Mouse (Mus musculus) neural tube, embryonic 13.5 days (tissue): ENCODE results near the gene Cblc. TPM values are rescaled to one million over a fixed set of nuclear protein-coding genes. Genes with fewer than 3 reads are reported as not detected.

ENCODE experiments used
- ATAC-seq: fragments of 200-750 bp; cut with Nextera tagmentation; 2 replicates; pipeline ENCODE4 v1.8.0; 2017; ENCODE audit warnings: low read depth, mild to moderate bottlenecking, moderate TSS enrichment, moderate library complexity
- H3K27ac ChIP-seq: fragments of 300-500 bp; sonication (generic); replicated peaks from 2 replicates; pipeline ENCODE4 v1.5.1; 2015; ENCODE audit warnings: moderate library complexity, mild to moderate bottlenecking, inconsistent platforms
- H3K27me3 ChIP-seq: fragments of 300-500 bp; sonication (generic); 2 replicates; pipeline ENCODE4 v1.6.1; 2015; ENCODE audit warnings: mild to moderate bottlenecking, inconsistent platforms
- H3K36me3 ChIP-seq: fragments of 300-500 bp; sonication (generic); 2 replicates; pipeline ENCODE4 v1.6.1; 2015; ENCODE audit warnings: mild to moderate bottlenecking, inconsistent platforms
- H3K4me1 ChIP-seq: fragments of 300-500 bp; sonication (generic); replicated peaks from 2 replicates; pipeline ENCODE4 v1.6.1; 2015; ENCODE audit warnings: inconsistent platforms
- H3K4me2 ChIP-seq: fragments of 300-500 bp; sonication (generic); 2 replicates; pipeline ENCODE4 v1.6.1; 2015; ENCODE audit warnings: inconsistent platforms, mild to moderate bottlenecking, moderate library complexity
- H3K4me3 ChIP-seq: fragments of 300-500 bp; sonication (generic); 2 replicates; pipeline ENCODE4 v1.5.1; 2015; ENCODE audit warnings: mild to moderate bottlenecking, inconsistent platforms
- H3K9ac ChIP-seq: fragments of 300-500 bp; sonication (generic); 2 replicates; pipeline ENCODE4 v1.6.1; 2015; ENCODE audit warnings: moderate library complexity, mild to moderate bottlenecking, inconsistent platforms
- H3K9me3 ChIP-seq: fragments of 300-500 bp; sonication (generic); 2 replicates; pipeline ENCODE4 v1.6.1; 2016; ENCODE audit warnings: inconsistent platforms
- WGBS: fragments of 180-500 bp; shearing (Covaris S2); methylation state at CpG from one replicate; pipeline ENCODE4 v1.1.7; 2015; 5-methylcytosine and 5-hydroxymethylcytosine counted together
- polyA plus RNA-seq: library from polyadenylated mRNA; unstranded; fragments of >200 nt; fragmentation: Nextera tagmentation; extraction: Ambion mirVana; gene quantifications from 2 replicates; pipeline ENCODE4 v1.2.1, GENCODE M21; 2015

Gene Cblc
- polyA plus RNA-seq, 1 experiment from 2014 or later, result not detected

GRCm38 (mm10) chr7:19829694-19830093 is 33.1 kb upstream of the Cblc start:
- H3K4me1 ChIP-seq, result no peaks in the 10 kb centered on the region
- H3K4me2 ChIP-seq, result no peak overlapping the region
- H3K27ac ChIP-seq, result no peak overlapping the region
- 88% methylated on average over 3 of the region's 3 CpGs for WGBS
- peaks cover 6% of the 10 kb centered on the region; the same call in 1 of the 2 replicates for H3K27me3 ChIP-seq
- H3K9ac ChIP-seq, result no peak overlapping the region
- ATAC-seq, result no peak
- no peak overlapping the region for H3K4me3 ChIP-seq
- no peaks in the 10 kb centered on the region for H3K9me3 ChIP-seq
- H3K36me3 ChIP-seq, result no peaks in the 10 kb centered on the region

- Histone ChIP-seq H3K4me2 (no peak overlapping the region), H3K9ac (no peak overlapping the region), H3K4me3 (no peak overlapping the region), H3K27ac (no peak overlapping the region), H3K9me3 (no peaks in the 10 kb centered on the region), H3K36me3 (no peaks in the 10 kb centered on the region), H3K27me3 (peaks cover 35% of the 10 kb centered on the region), H3K4me1 (peaks cover 23% of the 10 kb centered on the region)
- 47% methylated on average over 6 of the region's 6 CpGs for WGBS
- ATAC-seq, result no peak
Observed at GRCm38 (mm10) chr7:19826756-19827155, 30.1 kb upstream of the Cblc start.

- H3K36me3 ChIP-seq, result no peaks in the 10 kb centered on the region
- peaks cover 23% of the 10 kb centered on the region for H3K4me1 ChIP-seq
- H3K4me2 ChIP-seq, result peak overlapping the region; percentile 19; the same call in 1 of the 2 replicates
- ATAC-seq, result 0 out of 2 replicates have a peak, but pooled peaks have one; percentile 20
- H3K27ac ChIP-seq, result no peak overlapping the region
- H3K9me3 ChIP-seq, result no peaks in the 10 kb centered on the region
- no peak overlapping the region for H3K4me3 ChIP-seq
- WGBS, result 23% methylated on average over 26 of the region's 26 CpGs
- H3K9ac ChIP-seq, result no peak overlapping the region
- peaks cover 50% of the 10 kb centered on the region for H3K27me3 ChIP-seq
Observed at GRCm38 (mm10) chr7:19824182-19824973, 27.8 kb upstream of the Cblc start.

GRCm38 (mm10) chr7:19823256-19824181 is 26.9 kb upstream of the Cblc start:
- Histone ChIP-seq H3K4me2 (0 out of 2 replicates have a peak overlapping the region, but pooled peaks have one; percentile 19), H3K9ac (no peak overlapping the region), H3K4me1 (peaks cover 23% of the 10 kb centered on the region), H3K27ac (0 out of 2 replicates have a peak overlapping the region, but pooled peaks have one; percentile 9), H3K27me3 (peaks cover 58% of the 10 kb centered on the region), H3K9me3 (no peaks in the 10 kb centered on the region), H3K36me3 (no peaks in the 10 kb centered on the region), H3K4me3 (no peak overlapping the region)
- no peak for ATAC-seq
- WGBS, result 27% methylated on average over 16 of the region's 16 CpGs

GRCm38 (mm10) chr7:19822604-19823058 is 26.0 kb upstream of the Cblc start, which contains the start of gene Bcl3:
Gene Bcl3 (minus strand): TSS chr7:19822770.
- peaks cover 26% of the 10 kb centered on the region for H3K4me1 ChIP-seq
- ATAC-seq, result no peak
- no peaks in the 10 kb centered on the region for H3K36me3 ChIP-seq
- peak within 1 kb of the TSS; percentile 34 for H3K4me3 ChIP-seq
- WGBS, result under 1% methylated on average over 39 of the region's 42 CpGs
- H3K4me2 ChIP-seq, result peak within 1 kb of the TSS; percentile 55
- H3K9ac ChIP-seq, result peak within 1 kb of the TSS; percentile 64
- peaks cover 67% of the 10 kb centered on the region for H3K27me3 ChIP-seq
- H3K27ac ChIP-seq, result 0 out of 2 replicates have a peak within 1 kb of the TSS, but pooled peaks have one; percentile 9
- H3K9me3 ChIP-seq, result no peaks in the 10 kb centered on the region

GRCm38 (mm10) chr7:19822193-19822592 is 25.6 kb upstream of the Cblc start:
- Histone ChIP-seq H3K4me1 (peaks cover 31% of the 10 kb centered on the region), H3K27ac (no peak overlapping the region), H3K27me3 (peaks cover 71% of the 10 kb centered on the region), H3K4me2 (peak overlapping the region; percentile 55), H3K4me3 (peak overlapping the region; percentile 34), H3K9me3 (no peaks in the 10 kb centered on the region), H3K36me3 (no peaks in the 10 kb centered on the region), H3K9ac (peak overlapping the region; percentile 64)
- 5% methylated on average over 20 of the region's 20 CpGs for WGBS
- no peak for ATAC-seq

GRCm38 (mm10) chr7:19821633-19822032 is 25.0 kb upstream of the Cblc start:
- Histone ChIP-seq H3K27ac (no peak overlapping the region), H3K4me2 (no peak overlapping the region), H3K4me3 (0 out of 2 replicates have a peak overlapping the region, but pooled peaks have one; percentile 34), H3K9ac (no peak overlapping the region), H3K4me1 (peaks cover 36% of the 10 kb centered on the region), H3K36me3 (no peaks in the 10 kb centered on the region), H3K27me3 (peaks cover 77% of the 10 kb centered on the region), H3K9me3 (no peaks in the 10 kb centered on the region)
- WGBS, result 49% methylated on average over 7 of the region's 7 CpGs
- no peak for ATAC-seq

GRCm38 (mm10) chr7:19820347-19821048 is 23.9 kb upstream of the Cblc start:
- H3K27ac ChIP-seq, result no peak overlapping the region
- H3K4me1 ChIP-seq, result peaks cover 47% of the 10 kb centered on the region
- H3K4me3 ChIP-seq, result no peak overlapping the region
- ATAC-seq, result no peak
- H3K9me3 ChIP-seq, result no peaks in the 10 kb centered on the region
- WGBS, result 72% methylated on average over 3 of the region's 3 CpGs
- H3K4me2 ChIP-seq, result no peak overlapping the region
- no peak overlapping the region for H3K9ac ChIP-seq
- H3K36me3 ChIP-seq, result no peaks in the 10 kb centered on the region
- H3K27me3 ChIP-seq, result peaks cover 82% of the 10 kb centered on the region

- WGBS, result 86% methylated on average over 7 of the region's 7 CpGs
- Histone ChIP-seq H3K4me3 (no peak overlapping the region), H3K36me3 (no peaks in the 10 kb centered on the region), H3K4me1 (peaks cover 40% of the 10 kb centered on the region), H3K27ac (no peak overlapping the region), H3K4me2 (no peak overlapping the region), H3K27me3 (peaks cover 83% of the 10 kb centered on the region), H3K9ac (no peak overlapping the region), H3K9me3 (no peaks in the 10 kb centered on the region)
- ATAC-seq, result no peak
Observed at GRCm38 (mm10) chr7:19818875-19819274, 22.3 kb upstream of the Cblc start.

- WGBS, result 71% methylated on average over 5 of the region's 5 CpGs
- Histone ChIP-seq H3K27me3 (peaks cover 82% of the 10 kb centered on the region), H3K9ac (no peak overlapping the region), H3K9me3 (no peaks in the 10 kb centered on the region), H3K4me2 (no peak overlapping the region), H3K4me1 (peaks cover 36% of the 10 kb centered on the region), H3K36me3 (no peaks in the 10 kb centered on the region), H3K27ac (no peak overlapping the region), H3K4me3 (no peak overlapping the region)
- ATAC-seq, result no peak
Observed at GRCm38 (mm10) chr7:19818440-19818839, 21.8 kb upstream of the Cblc start.

GRCm38 (mm10) chr7:19817382-19818105 is 20.9 kb upstream of the Cblc start:
- H3K9me3 ChIP-seq, result no peaks in the 10 kb centered on the region
- peaks cover 82% of the 10 kb centered on the region for H3K27me3 ChIP-seq
- H3K27ac ChIP-seq, result peak overlapping the region; percentile 28; the same call in 1 of the 2 replicates
- H3K9ac ChIP-seq, result peak overlapping the region; percentile 55
- 7% methylated on average over 15 of the region's 15 CpGs for WGBS
- peak overlapping the region; percentile 57 for H3K4me2 ChIP-seq
- peak overlapping the region; percentile 34; the same call in 1 of the 2 replicates for H3K4me3 ChIP-seq
- no peaks in the 10 kb centered on the region for H3K36me3 ChIP-seq
- ATAC-seq, result peak; percentile 34
- H3K4me1 ChIP-seq, result peaks cover 30% of the 10 kb centered on the region
